Mouse (Mus musculus) hindbrain, postnatal 0 days (tissue): ENCODE results near the gene Tmem240. TPM values are rescaled to one million over a fixed set of nuclear protein-coding genes. Genes with fewer than 3 reads are reported as not detected.
"Not testable (repeated sequence)": the region's sequence is repeated elsewhere in the genome, so short reads cannot be mapped to it uniquely, and the experiment has no call there.

Experiments used
- ATAC-seq: fragments of 200-750 bp; cut with Nextera tagmentation; 2 replicates; pipeline ENCODE4 v1.8.0; 2017; ENCODE audit warnings: mild to moderate bottlenecking, moderate TSS enrichment, moderate library complexity
- DNase-seq: peaks from one replicate; pipeline ENCODE4 v3.0.0-alpha.2; 2015; ENCODE audit warnings: low spot score
- H3K27ac ChIP-seq: fragments of 300-500 bp; sonication (generic); 2 replicates; pipeline ENCODE4 v1.5.1; 2014; ENCODE audit warnings: mild to moderate bottlenecking
- H3K27me3 ChIP-seq: fragments of 300-500 bp; sonication (generic); 2 replicates; pipeline ENCODE4 v1.6.1; 2014; ENCODE audit warnings: low read length, mixed read lengths; ENCODE audit not compliant: insufficient read depth
- H3K36me3 ChIP-seq: fragments of 300-500 bp; sonication (generic); 2 replicates; pipeline ENCODE4 v1.6.1; 2014; ENCODE audit warnings: low read length, mixed read lengths; ENCODE audit not compliant: insufficient read depth
- H3K4me1 ChIP-seq: fragments of 300-500 bp; sonication (generic); 2 replicates; pipeline ENCODE4 v1.6.1; 2014; ENCODE audit warnings: antibody characterized with exemption, low read length, mixed read lengths; ENCODE audit not compliant: insufficient read depth
- H3K4me2 ChIP-seq: fragments of 300-500 bp; sonication (generic); 2 replicates; pipeline ENCODE4 v1.6.1; 2014; ENCODE audit warnings: low read depth, mild to moderate bottlenecking, low read length, moderate library complexity, mixed read lengths
- H3K4me3 ChIP-seq: fragments of 300-500 bp; sonication (generic); 2 replicates; pipeline ENCODE4 v1.5.1; 2014; ENCODE audit warnings: low read length
- H3K9ac ChIP-seq: fragments of 300-500 bp; sonication (generic); replicated peaks from 2 replicates; pipeline ENCODE4 v1.6.1; 2014; ENCODE audit warnings: mild to moderate bottlenecking, low read length, moderate library complexity, mixed read lengths
- H3K9me3 ChIP-seq: fragments of 300-500 bp; sonication (generic); 2 replicates; pipeline ENCODE4 v1.6.1; 2016; ENCODE audit warnings: low read length, mixed read lengths
- CTCF ChIP-seq: IDR thresholded peaks from 2 replicates; pipeline ENCODE4 v1.5.1; 2016; ENCODE audit warnings: antibody characterized with exemption, control low read depth, low read depth
- WGBS: fragments of 180-500 bp; shearing (Covaris S2); extraction: QIAGEN DNeasy Blood & Tissue Kit; methylation state at CpG from one replicate; pipeline ENCODE4 v1.1.7; 2014; 5-methylcytosine and 5-hydroxymethylcytosine counted together
- polyA plus RNA-seq: library from polyadenylated mRNA; unstranded; fragments of >200 nt; fragmentation: Nextera tagmentation; extraction: Ambion mirVana; gene quantifications from 2 replicates; pipeline ENCODE4 v1.2.1, GENCODE M21; 2015
- total RNA-seq: library from RNA; depleted of rRNA; stranded (reverse); fragments of >200 nt; gene quantifications from 2 replicates; pipeline ENCODE4 v1.2.3, GENCODE M21; 2014

Gene Tmem240
- total and polyA plus RNA-seq, 2 experiments from 2014 or later = 33.6 to 82.2 TPM

DNA sequence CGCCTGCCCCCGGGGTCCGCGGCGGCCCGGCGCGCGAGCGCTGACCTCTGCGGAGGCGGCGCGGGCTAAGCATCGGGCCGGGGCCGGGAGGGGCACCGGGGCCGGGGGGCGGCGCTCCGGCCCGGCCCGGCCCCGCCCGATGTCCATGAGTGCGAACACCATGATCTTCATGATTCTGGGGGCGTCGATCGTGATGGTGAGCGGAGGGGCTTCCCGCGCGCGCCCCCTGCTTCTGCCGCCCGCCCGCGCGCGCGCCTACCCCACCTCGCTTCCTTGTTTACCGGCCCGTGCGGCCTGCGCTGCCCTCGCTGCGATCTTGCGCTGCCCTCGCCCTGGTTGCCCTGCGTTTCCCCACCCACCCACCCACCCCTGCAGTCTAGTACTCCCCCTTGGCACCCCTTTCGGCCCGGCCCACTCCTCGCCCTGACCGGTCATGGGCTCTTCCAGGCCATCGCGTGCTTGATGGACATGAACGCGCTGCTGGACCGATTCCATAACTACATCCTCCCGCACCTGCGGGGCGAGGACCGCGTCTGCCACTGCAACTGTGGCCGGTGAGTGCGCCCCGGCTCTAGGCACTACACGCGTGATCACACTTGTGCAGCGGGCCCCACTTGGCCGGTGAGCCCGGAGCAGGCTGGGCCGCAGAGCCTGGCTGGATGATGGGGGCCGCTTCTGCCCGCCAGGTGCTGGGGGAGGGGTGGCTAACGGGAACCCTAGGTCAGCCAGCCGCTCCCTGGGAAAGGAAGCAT is 527 bp downstream of the Tmem240 start:
- DNase-seq (peak; percentile 78), ATAC-seq (peak; percentile 75)
- 2% methylated on average over 60 of the region's 79 CpGs for WGBS
- Histone ChIP-seq H3K36me3 (peaks cover 8% of the 10 kb centered on the region; the same call in 1 of the 2 replicates), H3K9me3 (no peaks in the 10 kb centered on the region), H3K27ac (peak overlapping the region; percentile 98), H3K27me3 (no peaks in the 10 kb centered on the region), H3K4me1 (peaks cover 8% of the 10 kb centered on the region; the same call in 1 of the 2 replicates), H3K4me3 (peak overlapping the region; percentile 83), H3K4me2 (peak overlapping the region; percentile 89), H3K9ac (peak overlapping the region; percentile 95)
- no peak for TF ChIP-seq CTCF

DNA sequence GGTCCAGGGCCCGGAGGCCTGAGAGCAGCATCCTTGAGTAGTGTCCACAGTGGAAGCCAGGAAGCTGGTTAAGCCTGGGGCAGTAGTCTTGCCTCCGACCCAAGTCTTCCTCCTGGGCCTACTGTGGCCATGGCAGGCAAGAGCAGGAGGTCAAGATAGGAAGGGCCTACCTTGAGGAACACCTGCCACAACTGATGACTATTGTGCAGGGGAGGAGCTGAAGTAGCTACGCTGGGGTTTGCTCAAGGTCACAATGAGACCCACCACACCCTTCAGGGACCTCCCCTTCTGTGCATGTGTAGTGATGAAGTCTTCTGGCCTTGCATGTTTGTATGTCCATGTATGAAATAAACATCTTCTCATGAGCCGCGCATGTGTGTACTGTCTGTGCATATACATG is 1.2 kb downstream of the Tmem240 start:
- Histone ChIP-seq H3K9me3 (no peaks in the 10 kb centered on the region), H3K4me3 (peak overlapping the region; percentile 83), H3K9ac (peak overlapping the region; percentile 95), H3K36me3 (peaks cover 13% of the 10 kb centered on the region; the same call in 1 of the 2 replicates), H3K27me3 (no peaks in the 10 kb centered on the region), H3K27ac (peak overlapping the region; percentile 98), H3K4me1 (peaks cover 8% of the 10 kb centered on the region; the same call in 1 of the 2 replicates), H3K4me2 (peak overlapping the region; percentile 89)
- TF ChIP-seq CTCF = no peak
- ATAC-seq (no peak), DNase-seq (no peak)
- WGBS = 61% methylated on average over 5 of the region's 5 CpGs

DNA sequence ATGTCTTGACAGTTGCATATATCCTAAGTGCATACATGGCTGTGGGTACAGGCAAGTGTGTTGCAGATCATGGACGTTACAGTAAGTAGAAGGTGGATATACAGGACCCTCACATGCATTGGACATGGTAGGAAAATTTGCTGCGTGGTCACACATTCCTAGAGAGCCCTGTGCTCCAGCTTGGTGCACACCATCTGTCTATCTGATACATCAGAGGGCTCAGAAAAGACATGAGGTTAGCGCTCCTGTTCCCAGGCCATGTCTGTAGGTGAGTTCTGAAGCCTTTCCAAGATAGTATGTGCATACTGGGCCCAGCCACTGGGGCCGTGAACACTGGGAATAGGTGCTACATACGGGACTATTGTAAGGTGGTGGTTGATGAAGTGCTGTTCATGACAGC is 1.8 kb downstream of the Tmem240 start:
- peaks cover 16% of the 10 kb centered on the region; the same call in 1 of the 2 replicates for H3K36me3 ChIP-seq
- H3K9ac ChIP-seq = no peak overlapping the region
- TF ChIP-seq CTCF = no peak
- peak overlapping the region; percentile 89 for H3K4me2 ChIP-seq
- 89% methylated on average over 5 of the region's 5 CpGs for WGBS
- ATAC-seq (no peak), DNase-seq (no peak)
- H3K4me1 ChIP-seq = peaks cover 8% of the 10 kb centered on the region; the same call in 1 of the 2 replicates
- no peak overlapping the region for H3K27ac ChIP-seq
- no peaks in the 10 kb centered on the region for H3K9me3 ChIP-seq
- H3K27me3 ChIP-seq = no peaks in the 10 kb centered on the region
- H3K4me3 ChIP-seq = 0 out of 2 replicates have a peak overlapping the region, but pooled peaks have one; percentile 83

DNA sequence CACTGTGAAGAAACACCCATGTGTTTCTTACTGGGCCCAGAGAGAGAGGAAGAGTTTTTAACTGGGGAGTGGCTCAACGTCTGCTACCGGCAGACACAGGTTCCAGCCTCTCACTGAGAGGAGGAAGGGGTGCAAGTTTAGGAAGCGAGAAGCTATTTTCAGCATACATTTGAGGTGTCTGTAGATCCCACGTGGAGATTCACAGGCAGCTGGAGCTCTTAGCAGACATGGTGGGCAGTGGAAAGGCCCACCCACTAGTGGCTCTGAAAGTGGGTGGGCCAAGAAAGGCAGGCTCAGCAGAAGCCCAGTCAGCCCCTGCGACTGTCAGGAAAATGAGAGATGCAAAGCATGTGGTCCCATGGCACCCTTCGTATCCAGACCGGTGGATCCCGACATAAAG is 3.7 kb downstream of the Tmem240 start:
- Histone ChIP-seq H3K27me3 (no peaks in the 10 kb centered on the region), H3K9me3 (no peaks in the 10 kb centered on the region), H3K9ac (no peak overlapping the region), H3K4me3 (no peak overlapping the region), H3K36me3 (peaks cover 32% of the 10 kb centered on the region), H3K4me1 (peaks cover 8% of the 10 kb centered on the region; the same call in 1 of the 2 replicates), H3K4me2 (no peak overlapping the region), H3K27ac (no peak overlapping the region)
- 58% methylated on average over 8 of the region's 8 CpGs for WGBS
- DNase-seq = no peak
- ATAC-seq = no peak
- TF ChIP-seq CTCF = no peak

DNA sequence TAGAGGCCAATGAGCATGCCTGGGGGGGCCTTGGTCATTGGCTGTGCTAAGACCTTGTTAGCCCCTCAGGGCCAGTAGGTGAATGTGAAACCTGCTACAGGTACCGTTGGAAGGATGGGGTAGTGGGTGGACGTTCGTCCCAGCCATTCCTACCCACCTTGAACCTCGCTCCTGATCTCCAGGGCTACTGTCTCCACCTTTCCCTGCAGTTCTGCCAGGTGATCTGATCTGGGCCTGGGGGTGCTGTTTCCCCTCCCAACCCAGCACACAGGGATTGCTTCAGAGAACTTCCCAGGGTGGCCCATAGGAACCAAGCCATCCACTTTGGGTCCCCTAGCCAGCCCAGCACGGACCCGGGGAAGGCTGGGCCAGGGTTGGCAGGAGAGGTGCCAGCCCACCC is 4.6 kb downstream of the Tmem240 start:
- WGBS = 69% methylated on average over 6 of the region's 6 CpGs
- H3K36me3 ChIP-seq = peaks cover 36% of the 10 kb centered on the region

DNA sequence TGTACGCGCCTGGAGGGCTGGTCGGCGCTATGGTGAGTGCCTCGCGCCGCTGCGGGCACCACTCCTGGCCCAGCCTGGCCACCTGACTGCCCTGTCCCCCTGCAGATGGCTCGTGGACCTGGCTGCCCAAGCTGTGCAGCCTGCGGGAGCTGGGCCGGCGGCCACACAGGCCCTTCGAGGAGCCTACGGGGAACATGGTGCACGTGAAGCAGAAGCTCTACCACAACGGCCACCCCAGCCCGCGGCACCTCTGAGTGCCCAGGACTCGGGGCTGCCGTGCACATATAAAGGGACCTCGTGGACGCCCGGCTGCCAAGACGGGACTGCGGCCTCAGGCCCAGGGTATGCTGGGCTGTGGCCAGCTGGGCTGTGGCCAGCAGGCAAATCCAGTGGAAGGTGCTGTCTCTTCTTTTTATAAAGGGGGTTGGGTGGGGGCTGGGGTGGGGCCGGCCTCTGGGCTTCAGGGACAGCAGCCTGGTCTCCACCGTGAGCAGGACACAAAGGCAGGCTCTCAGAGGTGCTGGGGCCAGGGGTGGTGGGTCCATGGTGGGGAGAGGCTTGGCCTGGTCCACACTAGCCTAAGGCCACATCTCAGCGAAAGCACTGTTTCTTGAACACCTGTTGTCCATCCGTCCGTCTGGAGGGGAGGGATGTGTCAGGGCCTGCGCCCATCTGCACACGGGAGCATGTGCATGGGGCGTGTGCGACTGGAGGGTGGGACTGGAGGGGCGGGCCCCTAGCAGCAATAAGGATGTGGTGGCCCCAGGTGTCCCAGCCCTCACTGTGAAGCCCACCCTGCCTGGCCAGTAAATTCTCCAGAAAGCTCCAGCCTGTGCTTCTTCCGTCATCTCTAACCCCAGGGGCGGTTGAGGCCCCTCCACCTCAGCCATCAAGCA is 5.4 kb downstream of the Tmem240 start:
- ATAC-seq = peak; percentile 21; the same call in 1 of the 2 replicates
- peaks cover 36% of the 10 kb centered on the region for H3K36me3 ChIP-seq
- peaks cover 8% of the 10 kb centered on the region; the same call in 1 of the 2 replicates for H3K4me1 ChIP-seq
- DNase-seq = peak; percentile 59
- H3K4me2 ChIP-seq = no peak overlapping the region
- H3K4me3 ChIP-seq = no peak overlapping the region
- no peak for TF ChIP-seq CTCF
- no peaks in the 10 kb centered on the region for H3K27me3 ChIP-seq
- peak overlapping the region; percentile 28; the same call in 1 of the 2 replicates for H3K27ac ChIP-seq
- no peaks in the 10 kb centered on the region for H3K9me3 ChIP-seq
- 64% methylated on average over 37 of the region's 37 CpGs for WGBS
- no peak overlapping the region for H3K9ac ChIP-seq

More for the DNA sequence above, 4.6 kb downstream of the Tmem240 start:
- peaks cover 8% of the 10 kb centered on the region; the same call in 1 of the 2 replicates for H3K4me1 ChIP-seq
- H3K27me3 ChIP-seq = no peaks in the 10 kb centered on the region
- DNase-seq (no peak), ATAC-seq (no peak)
- no peaks in the 10 kb centered on the region for H3K9me3 ChIP-seq
- H3K9ac ChIP-seq = no peak overlapping the region
- no peak for TF ChIP-seq CTCF
- H3K27ac ChIP-seq = no peak overlapping the region; the same call in 1 of the 2 replicates
- H3K4me2 ChIP-seq = no peak overlapping the region
- no peak overlapping the region for H3K4me3 ChIP-seq

DNA sequence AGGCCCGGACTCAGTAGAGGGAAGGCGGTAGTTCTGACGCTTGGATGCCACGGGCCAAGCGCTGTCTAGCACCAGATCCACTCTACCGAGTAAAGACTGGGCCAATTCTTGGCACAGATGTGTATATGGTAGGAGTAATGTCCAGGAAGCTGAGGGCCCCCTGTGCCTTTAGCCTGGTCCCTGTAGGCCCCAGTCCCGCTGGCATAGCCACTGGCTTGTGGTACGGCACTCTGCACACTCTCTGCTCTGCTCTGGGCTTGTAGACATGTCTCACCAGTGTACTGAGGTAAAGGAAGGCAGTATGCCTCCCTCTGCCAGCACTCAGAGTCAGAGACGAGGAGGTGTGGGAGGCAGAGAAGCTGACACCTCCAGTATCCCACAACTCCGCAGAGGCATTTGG is 6.1 kb downstream of the Tmem240 start:
- not testable (repeated sequence) for H3K9ac ChIP-seq, ATAC-seq, H3K9me3 ChIP-seq, DNase-seq, H3K4me1 ChIP-seq, H3K4me3 ChIP-seq, H3K4me2 ChIP-seq, H3K27ac ChIP-seq, H3K27me3 ChIP-seq
- 89% methylated on average over 10 of the region's 10 CpGs for WGBS
- H3K36me3 ChIP-seq = peaks cover 38% of the 10 kb centered on the region
